Mouse (Mus musculus): ENCODE measurements around the gene 4930590J08Rik.

DNA sequence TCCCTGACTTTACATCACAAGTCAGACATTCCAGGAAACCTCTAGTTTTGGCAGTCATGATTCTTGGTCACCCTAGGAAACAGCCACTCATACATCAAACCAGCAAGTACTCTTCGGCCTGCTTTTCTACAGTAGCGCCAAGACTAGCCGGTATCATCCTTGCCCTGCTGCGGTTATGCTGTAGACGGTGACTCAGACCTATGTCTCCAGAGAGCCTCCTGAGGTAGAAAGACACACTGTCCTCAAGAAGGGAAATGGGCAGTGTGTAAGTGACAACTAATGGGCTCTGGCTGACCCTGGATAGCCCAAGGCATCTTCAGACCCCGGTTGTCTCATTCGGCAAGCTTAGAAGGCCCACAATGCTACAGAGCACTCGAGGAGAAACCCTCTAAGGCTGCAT lies 62.5 kb downstream of the 4930590J08Rik start:
- TF ChIP-seq GATA1 (IDR thresholded peaks at IDR 0.05; ENCODE audit: borderline replicate concordance, low read length) (no peak), FLI1 (IDR thresholded peaks at IDR 0.05; ENCODE audit: low read length) (no peak)
